Mouse (Mus musculus): ENCODE measurements around the gene Pacs1. TPM values are rescaled to one million over a fixed set of nuclear protein-coding genes. Genes with fewer than 3 reads are reported as not detected.
"Not testable (repeated sequence)": the region's sequence is repeated elsewhere in the genome, so short reads cannot be mapped to it uniquely, and the experiment has no call there.

Pacs1 gene
- total and polyA plus RNA-seq, 2 experiments from 2014 or later: 7.4 to 11.3 TPM

- H3K4me2 ChIP-seq (ENCODE audit: low read depth, low read length): no peak overlapping the region
- no peaks in the 10 kb centered on the region for H3K27me3 ChIP-seq (ENCODE audit: control insufficient read depth, insufficient read depth, low read length)
- peaks cover 49% of the 10 kb centered on the region for H3K36me3 ChIP-seq (replicated peaks; ENCODE audit: control insufficient read depth, insufficient read depth, low read length)
- H3K4me1 ChIP-seq (ENCODE audit: control insufficient read depth, insufficient read depth): no peaks in the 10 kb centered on the region
- WGBS: 36% methylated on average over 3 of the region's 3 CpGs
- ATAC-seq (ENCODE audit: insufficient read depth, low read depth) (no peak), DNase-seq (ENCODE audit: low spot score) (peak; percentile 26)
- H3K9me3 ChIP-seq (replicated peaks; ENCODE audit: control insufficient read depth, low read length): no peaks in the 10 kb centered on the region
- no peak overlapping the region for H3K9ac ChIP-seq (replicated peaks; ENCODE audit: low read depth, low read length)
- H3K4me3 ChIP-seq (ENCODE audit: low read depth, low read length): no peak overlapping the region
- TF ChIP-seq EP300 (IDR thresholded peaks at IDR 0.05; ENCODE audit: low read depth) (no peak), CTCF (IDR thresholded peaks at IDR 0.05; ENCODE audit: low read depth) (peak; percentile 60)
- H3K27ac ChIP-seq (ENCODE audit: low read depth): no peak overlapping the region
Observed at GRCm38 (mm10) chr19:5151331-5151730, 121.6 kb downstream of the Pacs1 start.

- no peak overlapping the region for H3K9ac ChIP-seq (replicated peaks; ENCODE audit: low read depth, low read length)
- peaks cover 50% of the 10 kb centered on the region for H3K36me3 ChIP-seq (replicated peaks; ENCODE audit: control insufficient read depth, insufficient read depth, low read length)
- no peaks in the 10 kb centered on the region for H3K27me3 ChIP-seq (ENCODE audit: control insufficient read depth, insufficient read depth, low read length)
- H3K9me3 ChIP-seq (replicated peaks; ENCODE audit: control insufficient read depth, low read length): no peaks in the 10 kb centered on the region
- no peak overlapping the region for H3K4me3 ChIP-seq (ENCODE audit: low read depth, low read length)
- H3K27ac ChIP-seq (ENCODE audit: low read depth): no peak overlapping the region
- H3K4me2 ChIP-seq (ENCODE audit: low read depth, low read length): no peak overlapping the region
- WGBS: 92% methylated on average over 6 of the region's 6 CpGs
- ATAC-seq (ENCODE audit: insufficient read depth, low read depth): no peak
- no peak for TF ChIP-seq CTCF (IDR thresholded peaks at IDR 0.05; ENCODE audit: low read depth)
- TF ChIP-seq EP300 (IDR thresholded peaks at IDR 0.05; ENCODE audit: low read depth): no peak
- H3K4me1 ChIP-seq (ENCODE audit: control insufficient read depth, insufficient read depth): no peaks in the 10 kb centered on the region
- no peak for DNase-seq (ENCODE audit: low spot score)
Observed at GRCm38 (mm10) chr19:5150358-5150757, 122.6 kb downstream of the Pacs1 start.

- not testable (repeated sequence) for H3K9ac ChIP-seq (replicated peaks; ENCODE audit: low read depth, low read length); DNase-seq (ENCODE audit: low spot score); H3K27ac ChIP-seq (ENCODE audit: low read depth); H3K9me3 ChIP-seq (replicated peaks; ENCODE audit: control insufficient read depth, low read length); H3K4me3 ChIP-seq (ENCODE audit: low read depth, low read length); H3K4me1 ChIP-seq (ENCODE audit: control insufficient read depth, insufficient read depth); H3K27me3 ChIP-seq (ENCODE audit: control insufficient read depth, insufficient read depth, low read length); H3K4me2 ChIP-seq (ENCODE audit: low read depth, low read length)
- H3K36me3 ChIP-seq (replicated peaks; ENCODE audit: control insufficient read depth, insufficient read depth, low read length): peaks cover 57% of the 10 kb centered on the region
- ATAC-seq (ENCODE audit: insufficient read depth, low read depth): peak; percentile 49; the same call in 1 of the 2 replicates
- WGBS: 60% methylated on average over 6 of the region's 6 CpGs
Observed at GRCm38 (mm10) chr19:5149041-5149440, 123.9 kb downstream of the Pacs1 start.

- H3K4me1 ChIP-seq (ENCODE audit: control insufficient read depth, insufficient read depth): no peaks in the 10 kb centered on the region
- no peaks in the 10 kb centered on the region for H3K27me3 ChIP-seq (ENCODE audit: control insufficient read depth, insufficient read depth, low read length)
- H3K27ac ChIP-seq (ENCODE audit: low read depth): no peak overlapping the region
- H3K4me3 ChIP-seq (ENCODE audit: low read depth, low read length): no peak overlapping the region
- peak; percentile 25 for DNase-seq (ENCODE audit: low spot score)
- peaks cover 55% of the 10 kb centered on the region for H3K36me3 ChIP-seq (replicated peaks; ENCODE audit: control insufficient read depth, insufficient read depth, low read length)
- 4% methylated on average over 2 of the region's 2 CpGs for WGBS
- TF ChIP-seq EP300 (IDR thresholded peaks at IDR 0.05; ENCODE audit: low read depth) (no peak), CTCF (IDR thresholded peaks at IDR 0.05; ENCODE audit: low read depth) (peak; percentile 65)
- ATAC-seq (ENCODE audit: insufficient read depth, low read depth): no peak
- no peaks in the 10 kb centered on the region for H3K9me3 ChIP-seq (replicated peaks; ENCODE audit: control insufficient read depth, low read length)
- H3K9ac ChIP-seq (replicated peaks; ENCODE audit: low read depth, low read length): no peak overlapping the region
- no peak overlapping the region for H3K4me2 ChIP-seq (ENCODE audit: low read depth, low read length)
Observed at GRCm38 (mm10) chr19:5139640-5140039, 133.3 kb downstream of the Pacs1 start.

- no peaks in the 10 kb centered on the region for H3K27me3 ChIP-seq (ENCODE audit: control insufficient read depth, insufficient read depth, low read length)
- WGBS: 69% methylated on average over 4 of the region's 4 CpGs
- H3K36me3 ChIP-seq (replicated peaks; ENCODE audit: control insufficient read depth, insufficient read depth, low read length): peaks cover 34% of the 10 kb centered on the region
- no peak for DNase-seq (ENCODE audit: low spot score)
- H3K9me3 ChIP-seq (replicated peaks; ENCODE audit: control insufficient read depth, low read length): no peaks in the 10 kb centered on the region
- no peak overlapping the region for H3K4me2 ChIP-seq (ENCODE audit: low read depth, low read length)
- H3K4me3 ChIP-seq (ENCODE audit: low read depth, low read length): no peak overlapping the region
- no peak overlapping the region for H3K27ac ChIP-seq (ENCODE audit: low read depth)
- TF ChIP-seq CTCF (IDR thresholded peaks at IDR 0.05; ENCODE audit: low read depth) (no peak), EP300 (IDR thresholded peaks at IDR 0.05; ENCODE audit: low read depth) (no peak)
- no peaks in the 10 kb centered on the region for H3K4me1 ChIP-seq (ENCODE audit: control insufficient read depth, insufficient read depth)
- ATAC-seq (ENCODE audit: insufficient read depth, low read depth): no peak
- H3K9ac ChIP-seq (replicated peaks; ENCODE audit: low read depth, low read length): no peak overlapping the region
Observed at GRCm38 (mm10) chr19:5131237-5131636, 141.7 kb downstream of the Pacs1 start.

- H3K9ac ChIP-seq (replicated peaks; ENCODE audit: low read depth, low read length): no peak overlapping the region
- H3K4me2 ChIP-seq (ENCODE audit: low read depth, low read length): no peak overlapping the region
- H3K4me1 ChIP-seq (ENCODE audit: control insufficient read depth, insufficient read depth): no peaks in the 10 kb centered on the region
- no peak overlapping the region for H3K4me3 ChIP-seq (ENCODE audit: low read depth, low read length)
- H3K27ac ChIP-seq (ENCODE audit: low read depth): no peak overlapping the region
- peaks cover 20% of the 10 kb centered on the region for H3K36me3 ChIP-seq (replicated peaks; ENCODE audit: control insufficient read depth, insufficient read depth, low read length)
- WGBS: 24% methylated on average over 1 of the region's 1 CpGs
- no peak for DNase-seq (ENCODE audit: low spot score)
- no peaks in the 10 kb centered on the region for H3K9me3 ChIP-seq (replicated peaks; ENCODE audit: control insufficient read depth, low read length)
- TF ChIP-seq EP300 (IDR thresholded peaks at IDR 0.05; ENCODE audit: low read depth) (no peak), CTCF (IDR thresholded peaks at IDR 0.05; ENCODE audit: low read depth) (peak; percentile 41)
- ATAC-seq (ENCODE audit: insufficient read depth, low read depth): no peak
- no peaks in the 10 kb centered on the region for H3K27me3 ChIP-seq (ENCODE audit: control insufficient read depth, insufficient read depth, low read length)
Observed at GRCm38 (mm10) chr19:5129770-5130169, 143.1 kb downstream of the Pacs1 start.
